Mouse (Mus musculus) adrenal gland, adult (tissue): ENCODE results near the gene Nsun5.

Experiments
- DNase-seq, 2 experiments: peaks; one replicate each; pipeline ENCODE4 v3.0.0; 2022 to 2023; ENCODE audit warnings: low spot score in 1 of 2; ENCODE audit not compliant: inconsistent age in 2 of 2

Gene Nsun5

GRCm38 (mm10) chr5:135371195-135371594 is 1.4 kb downstream of the Nsun5 start:
- DNase-seq, result no peak

DNA sequence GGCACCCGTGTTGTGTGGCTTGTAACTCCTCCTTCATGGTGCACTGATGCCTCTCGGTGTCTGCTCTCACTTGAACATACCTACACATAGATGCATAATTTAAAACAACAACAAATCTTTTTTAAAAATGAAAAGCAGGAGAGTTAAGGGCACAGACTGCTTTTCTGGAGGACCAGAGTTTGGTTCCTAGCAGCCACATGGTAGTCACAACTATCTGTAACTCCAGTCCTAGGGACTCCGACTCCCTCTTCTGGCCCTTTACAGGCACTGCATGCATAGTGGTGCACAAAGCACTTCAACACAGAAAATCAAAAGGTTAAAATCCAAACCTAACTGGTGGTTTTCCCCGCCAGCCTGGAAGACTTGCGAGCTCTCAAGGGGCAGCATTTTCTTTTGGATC is 3.8 kb downstream of the Nsun5 start:
- DNase-seq, result no peak

DNA sequence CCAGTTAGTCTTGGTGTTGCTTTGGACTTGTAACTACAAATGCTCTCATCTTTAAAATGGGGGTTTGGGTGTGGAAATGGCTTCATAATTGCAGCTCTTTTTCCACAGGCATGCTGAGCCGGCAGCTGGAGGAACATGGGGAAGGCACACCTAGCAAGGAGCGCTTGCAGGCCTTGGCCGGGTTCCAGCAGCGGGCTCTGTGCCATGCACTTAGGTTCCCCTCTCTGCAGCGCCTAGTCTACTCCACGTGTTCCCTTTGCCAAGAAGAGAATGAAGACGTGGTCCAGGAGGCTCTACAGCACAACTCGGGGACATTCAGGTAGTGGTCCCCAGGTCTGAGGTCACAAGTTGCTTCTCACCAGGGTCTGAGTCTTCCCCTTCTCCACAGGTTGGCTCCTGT is 5.4 kb downstream of the Nsun5 start:
- peak; percentile 31 to 68 for DNase-seq

- DNase-seq, result no peak
These were observed 6.6 kb downstream of the Nsun5 start for GRCm38 (mm10) chr5:135376341-135376740.

DNA sequence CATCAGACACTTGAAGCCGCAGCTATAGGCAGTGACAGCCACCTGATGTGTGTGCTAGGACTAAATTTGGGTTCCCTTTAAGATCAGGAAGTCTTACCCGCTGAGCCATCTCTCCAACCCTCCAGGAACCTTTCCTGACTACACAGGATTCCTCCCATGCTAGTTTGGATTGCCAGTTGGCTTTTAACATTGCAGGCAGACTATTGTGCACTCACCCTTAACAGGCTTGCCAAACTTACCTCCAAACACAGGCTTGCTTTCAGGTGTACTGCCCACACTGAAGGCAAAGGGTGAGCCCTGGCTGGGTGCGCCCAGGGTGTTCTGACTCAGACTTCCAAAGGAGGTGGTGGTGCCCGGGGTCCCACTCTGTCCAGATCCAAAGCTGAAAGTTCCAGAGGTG is 10.9 kb downstream of the Nsun5 start:
- DNase-seq, result no peak

DNA sequence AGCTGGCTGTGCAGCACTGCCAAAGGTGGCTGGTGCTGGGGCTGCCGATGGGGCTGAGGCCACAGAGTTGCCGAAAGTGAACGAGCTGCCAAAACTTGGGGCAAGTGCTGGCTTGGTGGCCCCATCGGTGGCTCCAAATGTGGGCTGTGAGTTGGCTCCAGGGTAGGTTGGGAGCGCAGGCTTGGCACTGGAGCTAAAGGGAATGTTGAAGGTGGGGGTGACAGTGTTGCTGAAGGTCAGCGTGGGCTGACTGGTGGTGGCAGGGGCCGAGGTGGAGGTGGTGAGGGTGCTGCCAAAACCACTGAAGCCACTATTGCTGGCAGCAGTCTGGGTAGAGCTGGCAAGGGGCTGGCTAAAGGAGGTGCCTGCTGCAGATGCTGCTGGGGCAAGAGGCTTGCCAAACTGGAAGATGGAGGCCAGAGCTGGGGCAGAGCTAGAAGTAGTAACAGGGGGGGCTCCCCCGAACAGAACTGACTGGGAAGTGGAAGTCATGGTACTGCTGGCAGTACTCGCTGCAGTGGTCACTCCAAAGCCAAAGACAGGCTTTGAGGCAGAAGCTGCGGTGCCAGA is 11.7 kb downstream of the Nsun5 start:
- DNase-seq, result peak in 1 of 2 experiments; percentile 48

DNA sequence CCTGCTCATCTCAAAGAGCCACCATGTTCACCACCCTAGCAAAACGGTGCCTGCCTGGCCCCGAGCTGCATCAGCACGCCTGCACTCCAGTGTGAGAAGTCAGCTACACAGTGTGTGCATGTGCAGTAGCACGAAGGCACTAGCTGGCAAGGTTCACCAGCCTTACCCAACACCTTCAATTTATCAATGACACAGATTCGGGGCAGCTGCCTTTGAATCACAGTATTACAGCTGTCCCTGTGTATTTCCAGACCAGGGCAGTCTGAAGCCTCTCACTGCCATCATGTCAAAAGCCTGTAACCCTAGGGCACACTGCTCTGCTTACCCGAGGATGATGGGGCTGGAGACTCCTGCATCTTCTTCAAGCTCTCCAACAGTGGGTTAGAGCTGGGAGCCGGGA is 13.0 kb downstream of the Nsun5 start:
- DNase-seq, result peak in 1 of 2 experiments; percentile 64

DNA sequence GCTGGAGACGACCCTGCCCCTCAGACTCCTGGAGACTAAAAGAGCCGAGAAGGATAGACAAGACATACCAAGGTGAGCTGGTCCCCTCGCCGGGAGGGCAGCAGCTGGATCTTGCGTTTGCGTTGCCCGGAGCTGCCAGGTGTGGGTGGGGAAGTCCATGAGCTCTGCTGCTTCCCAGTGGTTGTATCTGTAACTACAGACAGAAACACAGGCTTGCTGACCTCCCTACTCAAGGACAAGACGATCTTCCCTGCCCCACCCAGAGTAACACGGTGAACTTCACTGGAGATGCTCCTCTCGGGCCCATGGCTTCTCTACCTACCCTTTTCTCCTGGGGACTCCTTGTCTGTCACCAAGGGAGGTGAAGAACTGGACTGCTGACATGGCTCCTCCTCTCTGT is 14.0 kb downstream of the Nsun5 start:
- peak in 1 of 2 experiments; percentile 20 for DNase-seq

- DNase-seq, result peak; percentile 86 to 95
These were observed 24.5 kb downstream of the Nsun5 start, which contains the start of gene Pom121 for GRCm38 (mm10) chr5:135394004-135394823. Gene Pom121 (minus strand): TSS chr5:135394546.

GRCm38 (mm10) chr5:135395826-135396225 is 26.1 kb downstream of the Nsun5 start:
- DNase-seq, result peak in 1 of 2 experiments; percentile 75

DNA sequence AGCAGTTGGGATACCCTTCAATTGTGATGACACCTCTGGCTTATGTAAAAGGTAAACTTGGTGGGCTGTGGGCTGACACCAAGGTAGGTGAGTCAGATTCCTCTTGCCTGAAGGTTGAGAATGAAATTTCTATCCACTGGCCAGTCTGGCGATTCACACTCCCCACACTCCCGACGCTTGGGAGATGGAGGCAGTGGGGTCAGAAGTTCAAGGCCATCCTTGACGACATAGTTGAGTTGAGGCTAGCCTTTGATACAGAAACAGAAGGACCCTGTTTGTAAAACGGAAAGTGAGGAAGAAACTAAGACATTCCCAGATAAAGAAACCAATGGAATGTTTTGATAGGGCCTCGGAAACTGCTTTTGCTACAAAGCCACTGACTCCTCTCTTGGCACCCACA is 29.6 kb downstream of the Nsun5 start:
- no peak for DNase-seq

DNA sequence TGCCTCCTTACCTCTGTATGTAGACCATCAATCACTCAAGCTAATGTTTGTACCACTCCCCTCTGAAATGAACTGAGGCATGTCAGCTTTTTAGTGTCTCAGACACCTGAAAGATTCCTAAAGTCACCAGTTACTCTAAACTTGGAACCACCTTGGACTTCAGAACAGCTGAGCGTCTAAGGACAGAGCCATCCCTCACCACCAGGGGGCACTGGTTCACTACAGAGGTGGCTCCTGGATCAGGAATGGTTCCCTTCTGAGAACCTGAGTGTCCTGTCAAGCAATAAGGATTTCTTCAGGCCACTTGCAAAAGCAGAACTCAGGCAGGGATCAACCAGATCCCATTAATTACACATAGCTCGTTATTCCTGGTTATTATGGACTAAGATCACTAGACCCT is 30.5 kb downstream of the Nsun5 start:
- peak; percentile 73 to 94 for DNase-seq

GRCm38 (mm10) chr5:135404623-135405022 is 34.9 kb downstream of the Nsun5 start:
- no peak for DNase-seq

DNA sequence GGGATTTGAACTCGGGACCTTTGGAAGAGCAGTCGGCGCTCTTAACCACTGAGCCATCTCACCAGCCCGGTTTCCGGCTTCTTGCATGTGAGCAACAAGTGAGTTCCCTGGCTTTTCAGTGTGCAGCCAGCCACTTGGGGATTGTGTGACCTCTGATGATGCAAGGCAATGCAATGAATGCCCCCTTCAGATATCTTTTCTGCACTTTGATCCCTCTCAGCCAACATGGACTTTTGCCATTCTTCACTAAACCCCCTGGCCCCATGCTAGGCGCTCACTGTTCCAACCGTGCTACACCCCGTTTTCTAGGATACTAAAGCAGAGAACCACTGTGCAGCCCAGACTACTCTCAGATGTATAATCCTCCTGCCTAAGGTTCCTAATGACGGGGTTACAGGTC is 35.7 kb downstream of the Nsun5 start:
- no peak for DNase-seq

GRCm38 (mm10) chr5:135408114-135408513 is 38.4 kb downstream of the Nsun5 start:
- no peak for DNase-seq

DNA sequence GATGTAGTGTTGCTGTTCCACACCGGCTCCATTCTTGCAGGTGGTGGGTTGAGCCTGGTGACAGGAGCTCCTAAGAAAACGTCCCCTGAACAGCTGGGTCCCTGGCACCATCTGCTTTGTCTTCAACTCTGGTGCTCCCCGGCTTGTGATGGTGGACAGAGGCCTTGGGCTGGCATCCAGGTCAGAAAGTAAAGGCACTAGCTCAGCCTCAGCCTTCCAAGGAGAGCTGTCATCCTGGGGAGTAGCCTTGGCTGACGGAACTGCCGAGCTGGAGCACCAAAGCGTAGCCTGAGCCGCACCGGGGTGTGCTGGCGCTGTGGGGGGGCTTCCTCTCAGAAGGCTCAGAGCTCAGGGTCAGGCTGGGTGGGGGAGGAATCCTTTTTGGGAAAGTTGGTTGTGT is 40.5 kb downstream of the Nsun5 start:
- peak; percentile 57 to 81 for DNase-seq
